25 mouse cellular contexts compared by ENCODE assay signal in the genomic region with DNA sequence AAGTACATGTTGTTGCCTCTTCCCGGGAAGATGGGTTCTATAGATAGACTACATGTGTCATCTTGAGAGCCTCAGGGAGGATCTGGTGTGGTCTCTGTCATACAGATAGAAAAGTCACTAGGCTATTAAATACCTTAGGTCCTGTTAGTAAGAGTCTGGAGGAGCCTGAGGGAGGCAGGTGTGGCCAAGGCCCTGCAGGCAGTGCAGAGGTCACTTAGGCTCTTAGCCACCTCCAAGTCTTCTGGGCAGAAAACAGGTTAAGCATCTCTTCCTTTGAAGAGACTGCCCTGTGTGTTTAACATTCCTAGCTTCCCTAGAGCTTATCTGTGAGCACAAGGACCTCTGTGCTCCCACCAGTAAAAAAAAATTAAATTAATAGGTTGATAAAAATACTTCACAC. TPM values are rescaled to one million over a fixed set of nuclear protein-coding genes. Genes with fewer than 3 reads are reported as not detected.
"Had no signal": no experiment of that assay in that cellular context is flagged by ENCODE, and none has a peak within 500 bp of the region (broad histone marks: within the 10 kb centered on the region; RNA-seq: fewer than 3 reads in every experiment).

No protein-coding gene starts in this region.

- H3K4me3 ChIP-seq: gastrocnemius, adult 2 months; heart, adult 2 months; heart, embryonic 13.5 days; heart, embryonic 15.5 days; hindbrain, embryonic 10.5 days; hindbrain, embryonic 12.5 days; limb, embryonic 13.5 days; limb, embryonic 15.5 days; liver, embryonic 12.5 days had no signal

- H3K4me1 ChIP-seq: hindbrain, embryonic 12.5 days; limb, embryonic 13.5 days; limb, embryonic 15.5 days; liver, embryonic 12.5 days had no signal

- H3K4me2 ChIP-seq: heart, embryonic 11.5 days; heart, embryonic 13.5 days; heart, embryonic 15.5 days; hindbrain, embryonic 12.5 days; hindbrain, embryonic 14.5 days; limb, embryonic 13.5 days; limb, embryonic 15.5 days; liver, embryonic 12.5 days had no signal

- H3K9ac ChIP-seq: heart, embryonic 13.5 days; heart, embryonic 15.5 days; hindbrain, embryonic 12.5 days; hindbrain, embryonic 14.5 days; limb, embryonic 13.5 days; limb, embryonic 15.5 days; liver, embryonic 12.5 days; liver, embryonic 14.5 days had no signal

- H3K27me3 ChIP-seq: heart, embryonic 13.5 days; heart, embryonic 15.5 days; hindbrain, embryonic 12.5 days; limb, embryonic 13.5 days; limb, embryonic 15.5 days; liver, embryonic 12.5 days had no signal

- ATAC-seq: forebrain, embryonic 16.5 days; inflammation-experienced regulatory T-cells, adult 6 months; liver, embryonic 12.5 days had no signal

- DNase-seq: gastrocnemius, adult 2 months; gastrocnemius, postnatal 10 days; gastrocnemius, postnatal 25 days; heart, adult 2 months; heart, postnatal 4 days; kidney, adult 11 months; kidney, adult 8-10 months; kidney, postnatal 10 days; kidney, postnatal 36 days; layer of hippocampus, adult 9-11 months; layer of hippocampus, postnatal 36 days; left cerebral cortex, postnatal 4 days had no signal

- H3K27ac ChIP-seq: gastrocnemius, adult 2 months; heart, adult 2 months; heart, embryonic 13.5 days; heart, embryonic 15.5 days; hindbrain, embryonic 10.5 days; hindbrain, embryonic 12.5 days; hindbrain, embryonic 14.5 days; limb, embryonic 13.5 days; limb, embryonic 15.5 days; liver, embryonic 12.5 days; liver, embryonic 14.5 days had no signal

- H3K9me3 ChIP-seq: heart, embryonic 13.5 days; heart, embryonic 15.5 days; hindbrain, embryonic 12.5 days; limb, embryonic 15.5 days; liver, embryonic 12.5 days had no signal

- H3K36me3 ChIP-seq: heart, embryonic 13.5 days; heart, embryonic 15.5 days; hindbrain, embryonic 10.5 days; hindbrain, embryonic 12.5 days; limb, embryonic 13.5 days; limb, embryonic 15.5 days; liver, embryonic 12.5 days had no signal

RNA-seq across cellular contexts. Expression of a gene that starts 21.8 kb away (rescaled TPM):
- total RNA-seq: granulocyte monocyte progenitor cell, adult 5-6 weeks had no signal
- polyA plus RNA-seq: inflammation-experienced regulatory T-cells, adult 6 months had no signal
